Mouse (Mus musculus) MEL (cell line): Measurements from ENCODE around the gene Ripor3. TPM values are rescaled to one million over a fixed set of nuclear protein-coding genes. Genes with fewer than 3 reads are reported as not detected.
A peak's percentile ranks its signal among the peaks of the same experiment; 100 is the strongest.

Experiments used
- DNase-seq: peaks from one replicate; pipeline ENCODE4 v3.0.0; 2011; ENCODE audit warnings: low read depth, low spot score
- H3K27ac ChIP-seq: 2 replicates; pipeline ENCODE4 v1.5.1; 2012; ENCODE audit warnings: low read depth, mild to moderate bottlenecking, control low read depth, low read length, moderate library complexity; ENCODE audit not compliant: control insufficient read depth
- H3K27me3 ChIP-seq, 2 experiments: fragments of 150-350 bp in 1 of 2; sonication (generic) in 1 of 2; 2 replicates each; pipeline ENCODE4 v1.6.1; 2012; ENCODE audit warnings: low read length in 2 of 2, mild to moderate bottlenecking in 2 of 2, improper control_type of control experiment in 1 of 2, moderate library complexity in 1 of 2; ENCODE audit not compliant: insufficient read depth in 2 of 2, control insufficient read depth in 1 of 2
- H3K36me3 ChIP-seq, 2 experiments: 2 replicates each; pipeline ENCODE4 v1.6.1; 2012 to 2014; ENCODE audit warnings: low read length in 2 of 2, improper control_type of control experiment in 1 of 2, inconsistent platforms in 1 of 2, mild to moderate bottlenecking in 1 of 2; ENCODE audit not compliant: insufficient read depth in 2 of 2, control insufficient read depth in 1 of 2
- H3K4me1 ChIP-seq, 2 experiments: fragments of 150-350 bp in 1 of 2; sonication (generic) in 1 of 2; 2 replicates each; pipeline ENCODE4 v1.6.1; 2012; ENCODE audit warnings: low read length in 2 of 2, improper control_type of control experiment in 1 of 2, mild to moderate bottlenecking in 1 of 2; ENCODE audit not compliant: insufficient read depth in 2 of 2, control insufficient read depth in 1 of 2
- H3K4me3 ChIP-seq, 2 experiments: fragments of 150-350 bp in 1 of 2; sonication (generic) in 1 of 2; 2 replicates each; pipeline ENCODE4 v1.5.1; 2012; ENCODE audit warnings: low read depth in 2 of 2, low read length in 2 of 2, mild to moderate bottlenecking in 2 of 2, moderate library complexity in 2 of 2, control low read depth in 1 of 2, improper control_type of control experiment in 1 of 2; ENCODE audit not compliant: control insufficient read depth in 1 of 2, insufficient read depth in 1 of 2
- H3K79me2 ChIP-seq: 2 replicates; pipeline ENCODE4 v1.6.1; 2012; ENCODE audit warnings: mild to moderate bottlenecking, low read length, moderate library complexity; ENCODE audit not compliant: control insufficient read depth, poor library complexity, insufficient read depth
- H3K9ac ChIP-seq: 2 replicates; pipeline ENCODE4 v1.6.1; 2012; ENCODE audit warnings: low read depth, mild to moderate bottlenecking, control low read depth, low read length, moderate library complexity; ENCODE audit not compliant: control insufficient read depth, poor library complexity, severe bottlenecking
- H3K9me3 ChIP-seq: fragments of 150-350 bp; sonication (generic); replicated peaks from 2 replicates; pipeline ENCODE4 v1.6.1; 2012; ENCODE audit warnings: mild to moderate bottlenecking, low read length, improper control_type of control experiment, moderate library complexity; ENCODE audit not compliant: insufficient read depth
- CHD1 ChIP-seq: IDR thresholded peaks from 2 replicates; pipeline ENCODE4 v1.6.1; 2012; ENCODE audit warnings: low read depth, mild to moderate bottlenecking, inconsistent platforms, low read length, improper control_type of control experiment
- E2F4 ChIP-seq: IDR thresholded peaks from 2 replicates; pipeline ENCODE4 v1.6.1; 2011; ENCODE audit warnings: low read depth, low read length, improper control_type of control experiment, borderline replicate concordance
- ELF1 ChIP-seq: IDR thresholded peaks from 2 replicates; pipeline ENCODE4 v1.6.1; 2014; ENCODE audit warnings: low read depth, mild to moderate bottlenecking, inconsistent platforms, low read length, improper control_type of control experiment, moderate library complexity
- EP300 ChIP-seq, 2 experiments: IDR thresholded peaks; 2 replicates each; pipeline ENCODE4 v1.6.1; 2011; ENCODE audit warnings: improper control_type of control experiment in 2 of 2, low read length in 2 of 2, low read depth in 1 of 2, mild to moderate bottlenecking in 1 of 2
- ETS1 ChIP-seq: IDR thresholded peaks from 2 replicates; pipeline ENCODE4 v1.6.1; 2012; ENCODE audit warnings: low read depth, mild to moderate bottlenecking, inconsistent platforms, low read length, improper control_type of control experiment, moderate library complexity
- HCFC1 ChIP-seq: IDR thresholded peaks from 2 replicates; pipeline ENCODE4 v1.6.1; 2012; ENCODE audit warnings: low read depth, mild to moderate bottlenecking, inconsistent platforms, low read length, improper control_type of control experiment, moderate library complexity
- JUND ChIP-seq: IDR thresholded peaks from 2 replicates; pipeline ENCODE4 v1.6.1; 2011; ENCODE audit warnings: low read depth, mild to moderate bottlenecking, improper control_type of control experiment, low read length
- KAT2A ChIP-seq: conservative IDR thresholded peaks from 2 replicates; pipeline ENCODE4 v1.6.1; 2012; ENCODE audit warnings: low read depth, low read length, improper control_type of control experiment, inconsistent platforms
- MAX ChIP-seq: IDR thresholded peaks from 2 replicates; pipeline ENCODE4 v1.6.1; 2011; ENCODE audit warnings: low read length, improper control_type of control experiment
- MAZ ChIP-seq: IDR thresholded peaks from 2 replicates; pipeline ENCODE4 v1.6.1; 2012; ENCODE audit warnings: low read depth, mild to moderate bottlenecking, inconsistent platforms, low read length, improper control_type of control experiment
- MYB ChIP-seq: IDR thresholded peaks from 2 replicates; pipeline ENCODE4 v1.6.1; 2011; ENCODE audit warnings: mild to moderate bottlenecking, low read depth, low read length, improper control_type of control experiment
- NELFE ChIP-seq: IDR thresholded peaks from 2 replicates; pipeline ENCODE4 v1.6.1; 2011; ENCODE audit warnings: low read depth, low read length, improper control_type of control experiment
- NRF1 ChIP-seq: IDR thresholded peaks from 2 replicates; pipeline ENCODE4 v1.6.1; 2014; ENCODE audit warnings: low read depth, mild to moderate bottlenecking, inconsistent platforms, low read length, improper control_type of control experiment, moderate library complexity; ENCODE audit not compliant: poor library complexity, insufficient read depth, severe bottlenecking
- POLR2A ChIP-seq, 2 experiments: IDR thresholded peaks; 2 replicates each; pipeline ENCODE4 v1.6.1; 2011 to 2012; ENCODE audit warnings: low read length in 2 of 2, mild to moderate bottlenecking in 2 of 2, control low read depth in 1 of 2, improper control_type of control experiment in 1 of 2, low read depth in 1 of 2, moderate library complexity in 1 of 2; ENCODE audit not compliant: control insufficient read depth in 1 of 2, insufficient read depth in 1 of 2, poor library complexity in 1 of 2
- POLR2AphosphoS2 ChIP-seq: IDR thresholded peaks from 2 replicates; pipeline ENCODE4 v1.6.1; 2011; ENCODE audit warnings: low read length, improper control_type of control experiment
- RAD21 ChIP-seq: IDR thresholded peaks from 2 replicates; pipeline ENCODE4 v1.6.1; 2011; ENCODE audit warnings: mild to moderate bottlenecking, low read depth, low read length, improper control_type of control experiment
- SIN3A ChIP-seq: IDR thresholded peaks from 2 replicates; pipeline ENCODE4 v1.6.1; 2012; ENCODE audit warnings: low read length, improper control_type of control experiment, inconsistent platforms
- SMC3 ChIP-seq: IDR thresholded peaks from 2 replicates; pipeline ENCODE4 v1.6.1; 2011; ENCODE audit warnings: low read depth, low read length, improper control_type of control experiment
- TAL1 ChIP-seq: IDR thresholded peaks from 2 replicates; pipeline ENCODE4 v1.6.1; 2012; ENCODE audit warnings: mild to moderate bottlenecking, inconsistent platforms, low read length, moderate library complexity, mixed read lengths
- TBP ChIP-seq: IDR thresholded peaks from 2 replicates; pipeline ENCODE4 v1.8.0; 2011; ENCODE audit warnings: low read depth, low read length, improper control_type of control experiment
- TCF12 ChIP-seq: IDR thresholded peaks from 2 replicates; pipeline ENCODE4 v1.6.1; 2014; ENCODE audit warnings: low read depth, mild to moderate bottlenecking, inconsistent platforms, low read length, improper control_type of control experiment, moderate library complexity
- UBTF ChIP-seq: IDR thresholded peaks from 2 replicates; pipeline ENCODE4 v1.6.1; 2012; ENCODE audit warnings: low read depth, mild to moderate bottlenecking, inconsistent platforms, low read length, improper control_type of control experiment, moderate library complexity, borderline replicate concordance; ENCODE audit not compliant: insufficient read depth
- USF1 ChIP-seq: IDR thresholded peaks from 2 replicates; pipeline ENCODE4 v1.6.1; 2014; ENCODE audit warnings: low read depth, mild to moderate bottlenecking, inconsistent platforms, low read length, improper control_type of control experiment, moderate library complexity
- USF2 ChIP-seq, 2 experiments: IDR thresholded peaks; 2 replicates each; pipeline ENCODE4 v1.6.1; 2011 to 2012; ENCODE audit warnings: improper control_type of control experiment in 2 of 2, low read length in 2 of 2, borderline replicate concordance in 1 of 2, inconsistent platforms in 1 of 2, low read depth in 1 of 2, mild to moderate bottlenecking in 1 of 2; ENCODE audit not compliant: insufficient read depth in 1 of 2
- ZC3H11A ChIP-seq: IDR thresholded peaks from 2 replicates; pipeline ENCODE4 v1.6.1; 2012; ENCODE audit warnings: low read depth, mild to moderate bottlenecking, inconsistent platforms, low read length, improper control_type of control experiment
- ZKSCAN1 ChIP-seq: IDR thresholded peaks from 2 replicates; pipeline ENCODE4 v1.6.1; 2012; ENCODE audit warnings: low read depth, mild to moderate bottlenecking, inconsistent platforms, low read length, improper control_type of control experiment, moderate library complexity
- ZMIZ1 ChIP-seq: IDR thresholded peaks from 2 replicates; pipeline ENCODE4 v1.6.1; 2012; ENCODE audit warnings: low read depth, mild to moderate bottlenecking, inconsistent platforms, low read length, improper control_type of control experiment, moderate library complexity
- ZNF384 ChIP-seq: IDR thresholded peaks from 2 replicates; pipeline ENCODE4 v1.6.1; 2012; ENCODE audit warnings: low read depth, mild to moderate bottlenecking, inconsistent platforms, low read length, improper control_type of control experiment
- polyA plus RNA-seq, 2 experiments: library from polyadenylated mRNA; stranded (reverse) in 1 of 2; unstranded in 1 of 2; fragments of >175 nt in 1 of 2; fragments of >200 nt in 1 of 2; gene quantifications; 2 replicates each; pipeline versions ENCODE4 v1.2.1 to v1.2.4; 2012; ENCODE audit warnings: low replicate concordance in 2 of 2, low read depth in 1 of 2; ENCODE audit not compliant: insufficient read length in 2 of 2, insufficient read depth in 1 of 2, missing spikeins in 1 of 2
- total RNA-seq: library from RNA; depleted of rRNA; stranded (reverse); fragments of 300-350 nt; gene quantifications from 2 replicates; pipeline ENCODE4 v1.2.3, GENCODE M21; 2012

Gene Ripor3
- total and polyA plus RNA-seq, 3 experiments, result not detected

DNA sequence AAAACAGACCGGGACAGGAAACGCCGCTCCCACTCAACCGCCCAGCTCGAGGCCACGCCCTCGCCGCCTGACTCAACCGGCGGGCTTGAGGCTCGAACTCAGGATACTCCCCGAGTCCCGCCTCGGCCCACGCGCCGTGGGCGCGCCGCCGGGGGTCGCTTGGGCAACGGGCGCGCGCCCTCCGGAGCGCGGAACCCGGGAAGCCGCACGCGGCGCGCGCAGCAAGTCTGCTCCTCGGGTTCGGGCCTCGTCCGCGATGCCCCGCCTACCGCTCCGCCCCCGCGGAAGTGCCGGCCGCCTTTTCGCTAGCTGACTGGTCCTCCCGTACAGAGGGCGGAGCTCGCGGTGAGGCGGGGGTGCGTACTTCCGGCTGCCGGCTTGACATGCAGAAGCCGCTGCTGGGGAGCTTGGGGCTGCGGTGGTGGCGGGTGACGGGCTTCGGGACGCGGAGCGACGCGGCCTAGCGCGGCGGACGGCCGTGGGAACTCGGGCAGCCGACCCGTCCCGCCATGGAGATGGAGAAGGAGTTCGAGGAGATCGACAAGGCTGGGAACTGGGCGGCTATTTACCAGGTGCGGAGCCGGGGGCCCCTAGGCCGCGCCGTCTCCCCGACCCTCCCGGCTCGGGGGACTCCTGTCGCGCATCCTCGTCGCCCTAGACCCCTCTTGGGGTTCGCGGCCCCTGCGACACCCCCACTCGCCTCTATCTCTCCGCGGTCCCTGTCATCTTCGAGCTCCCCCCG, 78.3 kb downstream of the Ripor3 start, which contains the start of gene Ptpn1 (continued):
- TF ChIP-seq POLR2A (IDR thresholded peaks at IDR 0.05; ENCODE audit: control insufficient read depth in 1 of 2, insufficient read depth in 1 of 2, low read depth in 1 of 2, low read length in 2 of 2, poor library complexity in 1 of 2), result peak; percentile 87 to 89
- TF ChIP-seq ZC3H11A, result no peak
- peak; percentile 28; the same call in 1 of the 2 replicates for TF ChIP-seq TBP
- TF ChIP-seq RAD21, result no peak
- TF ChIP-seq NELFE, result peak; percentile 93
- TF ChIP-seq MYB, result no peak
- no peak for TF ChIP-seq E2F4
- no peak for TF ChIP-seq SMC3
- no peak for TF ChIP-seq JUND
- no peak for TF ChIP-seq ZNF384
- peak; percentile 65; the same call in 1 of the 2 replicates for TF ChIP-seq MAZ
- peak; percentile 79 for TF ChIP-seq HCFC1
- peak; percentile 84; the same call in 1 of the 2 replicates for TF ChIP-seq ZMIZ1
- TF ChIP-seq EP300 (IDR thresholded peaks at IDR 0.05; ENCODE audit: low read depth in 1 of 2, low read length in 2 of 2), result 0 out of 4 replicates have a peak, but pooled peaks of 1 of the 2 experiments have one; percentile 5
- 0 out of 2 replicates have a peak, but pooled peaks have one; percentile 63 for TF ChIP-seq CHD1
- no peak; the same call in 1 of the 2 replicates for TF ChIP-seq SIN3A
- TF ChIP-seq POLR2AphosphoS2, result peak; percentile 75
- TF ChIP-seq TAL1, result no peak
- TF ChIP-seq, all 39 proteins: peak for 14

DNA sequence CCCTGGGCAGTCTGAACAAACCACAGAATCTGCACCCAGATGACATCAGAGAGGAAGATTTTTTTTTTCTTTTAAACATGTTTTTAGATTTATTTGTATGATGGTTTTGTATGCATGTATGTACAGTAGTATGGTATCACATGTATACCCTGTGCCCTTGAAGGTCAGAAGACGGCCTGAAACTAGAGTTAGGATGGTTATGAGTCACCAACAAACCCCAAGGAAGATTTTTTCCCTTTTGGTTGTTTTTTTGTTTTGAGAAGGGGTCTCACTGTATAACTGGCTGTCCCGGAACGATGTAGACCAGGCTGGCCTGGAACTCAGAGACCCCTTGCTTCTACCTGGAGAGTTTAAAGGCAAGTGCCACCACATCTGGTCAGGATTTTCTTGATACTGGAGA, 79.4 kb downstream of the Ripor3 start:
- no peak overlapping the region for H3K27ac ChIP-seq
- H3K9ac ChIP-seq, result peak overlapping the region; percentile 83; the same call in 1 of the 2 replicates
- H3K4me1 ChIP-seq, result peaks cover 2 to 23% of the 10 kb centered on the region in 2 experiments
- H3K4me3 ChIP-seq, result no peak overlapping the region; a peak in 1 of 4 replicates
- no peak for DNase-seq
- H3K27me3 ChIP-seq, result no peaks in the 10 kb centered on the region
- no peaks in the 10 kb centered on the region for H3K9me3 ChIP-seq
- H3K79me2 ChIP-seq, result peaks cover 36% of the 10 kb centered on the region
- TF ChIP-seq TBP (no peak), ETS1 (no peak), USF2 (IDR thresholded peaks at IDR 0.05; ENCODE audit: borderline replicate concordance in 1 of 2, insufficient read depth in 1 of 2, low read depth in 1 of 2, low read length in 2 of 2) (no peak), POLR2A (IDR thresholded peaks at IDR 0.05; ENCODE audit: control insufficient read depth in 1 of 2, insufficient read depth in 1 of 2, low read depth in 1 of 2, low read length in 2 of 2, poor library complexity in 1 of 2) (no peak), ZNF384 (no peak), ZKSCAN1 (no peak), NELFE (no peak), NRF1 (no peak), JUND (no peak), SIN3A (no peak), EP300 (IDR thresholded peaks at IDR 0.05; ENCODE audit: low read depth in 1 of 2, low read length in 2 of 2) (no peak), TCF12 (no peak), MAX (no peak), KAT2A (no peak), UBTF (no peak), ELF1 (no peak), USF1 (no peak), ZC3H11A (no peak)
- peaks cover 0 to 24% of the 10 kb centered on the region in 2 experiments; a peak in 2 of 4 replicates for H3K36me3 ChIP-seq
